Mouse (Mus musculus) cortical plate, adult 2 months (tissue): ENCODE measurements around the gene Pdcd4.

Source experiments
- CTCF ChIP-seq: fragments of 200-500 bp; IDR thresholded peaks from 2 replicates; pipeline ENCODE4 v1.5.1; 2011; ENCODE audit warnings: mild to moderate bottlenecking, control low read depth, low read length; ENCODE audit not compliant: insufficient read depth; ENCODE audit errors: extremely low read depth
- POLR2A ChIP-seq: fragments of 200-500 bp; IDR thresholded peaks from 2 replicates; pipeline ENCODE4 v1.6.1; 2011; ENCODE audit warnings: mild to moderate bottlenecking, low read length, control low read depth; ENCODE audit not compliant: insufficient read depth; ENCODE audit errors: extremely low read depth

- TF ChIP-seq CTCF (no peak), POLR2A (no peak)
These were observed 50.3 kb downstream of the Pdcd4 start for GRCm38 (mm10) chr19:53942342-53942741.
